Mouse (Mus musculus) ES-E14 (cell line): ENCODE results near the gene Ergic2.

Experiments used
- HCFC1 ChIP-seq: IDR thresholded peaks from 2 replicates; pipeline ENCODE4 v1.6.1; 2012; ENCODE audit warnings: low read length, inconsistent platforms, borderline replicate concordance; ENCODE audit not compliant: insufficient read depth
- ZC3H11A ChIP-seq: IDR thresholded peaks from 2 replicates; pipeline ENCODE4 v1.6.1; 2012; ENCODE audit warnings: low read depth, mild to moderate bottlenecking, inconsistent platforms, low read length, borderline replicate concordance

GRCm38 (mm10) chr6:148142421-148142820 lies 69.8 kb downstream of the Ergic2 start:
- TF ChIP-seq ZC3H11A (no peak), HCFC1 (no peak)
